ENCODE assay signal across 14 mouse cellular contexts in genomic region chr17:8533828-8534227, GRCm38 (mm10). TPM values are rescaled to one million over a fixed set of nuclear protein-coding genes. Genes with fewer than 3 reads are reported as not detected.
DNase-seq lines count a peak whose midpoint lies in the region; ATAC-seq and TF ChIP-seq lines count a peak whose summit lies in the region.
"Had no signal": no experiment of that assay in that cellular context is flagged by ENCODE, and none has a peak within 500 bp of the region (broad histone marks: within the 10 kb centered on the region; RNA-seq: fewer than 3 reads in every experiment).

No protein-coding gene starts in this region.

- ATAC-seq in lung, postnatal 0 days = no peak

- H3K4me1 ChIP-seq in lung, postnatal 0 days (ENCODE audit: insufficient read depth, low read depth, low read length) = no peaks in the 10 kb centered on the region
- peaks cover 2% of the 10 kb centered on the region for H3K4me1 ChIP-seq in cortical plate, adult 2 months (ENCODE audit: control insufficient read depth, insufficient read depth, low read length)
- H3K4me1 ChIP-seq: limb, embryonic 10.5 days had no signal

- no peak overlapping the region for H3K4me2 ChIP-seq in lung, postnatal 0 days (replicated peaks; ENCODE audit: low read depth, low read length)

- 39% methylated on average over 3 of the region's 3 CpGs for WGBS in lung, postnatal 0 days

- no peak overlapping the region for H3K9ac ChIP-seq in lung, postnatal 0 days (replicated peaks; ENCODE audit: low read depth)

- H3K36me3 ChIP-seq in lung, postnatal 0 days (ENCODE audit: insufficient read depth, low read length) = no peaks in the 10 kb centered on the region
- H3K36me3 ChIP-seq: limb, embryonic 10.5 days had no signal

- H3K27me3 ChIP-seq in lung, postnatal 0 days (replicated peaks; ENCODE audit: insufficient read depth, low read length) = no peaks in the 10 kb centered on the region

- TF ChIP-seq POLR2A in cortical plate, adult 2 months (IDR thresholded peaks at IDR 0.05; ENCODE audit: extremely low read depth, insufficient read depth, low read length) = no peak

- TF ChIP-seq CTCF in lung, postnatal 0 days (IDR thresholded peaks at IDR 0.05) = peak; percentile 39
- TF ChIP-seq CTCF in cortical plate, adult 2 months (IDR thresholded peaks at IDR 0.05; ENCODE audit: extremely low read depth, insufficient read depth, low read length) = peak; percentile 35

- H3K27ac ChIP-seq in lung, postnatal 0 days (ENCODE audit: low read length) = no peak overlapping the region
- no peak overlapping the region for H3K27ac ChIP-seq in cortical plate, adult 2 months (ENCODE audit: insufficient read depth, low read length)
- H3K27ac ChIP-seq: limb, embryonic 10.5 days had no signal

- H3K9me3 ChIP-seq in lung, postnatal 0 days (ENCODE audit: low read length) = no peaks in the 10 kb centered on the region
- H3K9me3 ChIP-seq: limb, embryonic 10.5 days had no signal

- peak; percentile 8 for DNase-seq in embryo, embryonic 10 days (ENCODE audit: low spot score)
- DNase-seq in embryo, embryonic 10.5 days (ENCODE audit: low spot score) = no peak
- DNase-seq in lung, postnatal 0 days (ENCODE audit: low spot score) = no peak
- no peak for DNase-seq in lung, postnatal 10 days
- DNase-seq in thymus, postnatal 4 days = peak; percentile 76
- no peak for DNase-seq in urinary bladder, postnatal 36 days (ENCODE audit: low spot score in 2 of 2)
- no peak for DNase-seq in retina, postnatal 1 day
- DNase-seq: heart, adult 11 months; kidney, postnatal 14 days; lung, postnatal 4 days; right cerebral cortex, postnatal 4 days had no signal

- H3K4me3 ChIP-seq in lung, postnatal 0 days (ENCODE audit: low read depth, low read length) = no peak overlapping the region
- H3K4me3 ChIP-seq in cortical plate, adult 2 months (ENCODE audit: insufficient read depth, low read length) = no peak overlapping the region
- H3K4me3 ChIP-seq: limb, embryonic 10.5 days had no signal

- no peak for TF ChIP-seq EP300 in lung, postnatal 0 days (IDR thresholded peaks at IDR 0.05)

RNA-seq across cellular contexts. Expression of gene Pde10a, which starts 8.7 kb away (rescaled TPM):
- 0.86 and 0.89 TPM in 2 replicates for polyA plus RNA-seq in lung, postnatal 0 days (2015; fragmentation: Nextera tagmentation; extraction: Ambion mirVana)
- 24.0 and 71.9 TPM in 2 replicates for polyA plus RNA-seq in cortical plate, adult 2 months (2012; rRNA removed)

RNA-seq across cellular contexts. Expression of gene Gm17087, which starts 32.9 kb away (rescaled TPM):
- polyA plus RNA-seq in lung, postnatal 0 days (2015; fragmentation: Nextera tagmentation; extraction: Ambion mirVana) = not detected in 2 replicates
- polyA plus RNA-seq in cortical plate, adult 2 months (2012; rRNA removed) = not detected in 2 replicates
- polyA plus RNA-seq: limb, embryonic 10.5 days; neural tube, embryonic 11.5 days had no signal

Comparison
In these comparisons a context has a peak if more than half of its experiments do, and no peak if none do; other contexts are left out.
1. DNase-seq: peak in embryo, embryonic 10 days (single experiment) and thymus, postnatal 4 days (single experiment); none in embryo, embryonic 10.5 days (single experiment), lung, postnatal 0 days (single experiment), lung, postnatal 10 days (single experiment), urinary bladder, postnatal 36 days (0 of 2) and retina, postnatal 1 day (single experiment).
2. RNA of gene Pde10a, which starts 8.7 kb away (polyA plus RNA-seq): 24.0 to 71.9 TPM in cortical plate, adult 2 months; 0.86 to 0.89 TPM in lung, postnatal 0 days; every median in the first group is over 10 times any median in the second.